Mouse (Mus musculus): ENCODE results near the gene Hlx. TPM values are rescaled to one million over a fixed set of nuclear protein-coding genes. Genes with fewer than 3 reads are reported as not detected.

The Hlx gene
- polyA plus RNA-seq, 1 experiment from 2014 or later: 4.8 TPM

DNA sequence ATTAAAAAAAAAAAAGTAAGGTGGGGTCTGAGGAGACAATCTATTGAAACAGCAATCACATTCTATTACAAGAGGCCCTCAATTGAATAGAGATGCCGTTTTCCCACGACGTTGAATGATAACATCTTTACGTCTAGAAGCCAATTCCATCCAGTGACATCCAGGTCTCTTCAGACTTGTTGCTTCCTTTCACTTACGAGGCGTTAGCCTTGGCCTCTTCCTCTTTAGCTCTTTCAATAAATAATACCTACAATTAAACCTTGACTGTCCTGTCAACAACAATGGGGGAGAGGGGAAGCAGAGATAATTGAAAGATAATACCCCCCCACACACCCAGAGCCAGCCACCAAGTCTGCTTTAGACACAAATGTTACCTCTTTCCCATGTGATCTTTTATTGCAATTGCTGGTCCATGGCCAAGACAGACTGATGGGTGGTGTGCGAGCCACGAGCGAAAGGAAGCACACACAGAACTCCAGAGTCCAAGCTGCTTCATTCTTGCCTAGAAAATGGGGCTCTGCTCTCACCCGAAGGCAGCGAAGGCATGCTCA lies 17.8 kb upstream of the Hlx start:
- H3K9me3 ChIP-seq (replicated peaks): no peaks in the 10 kb centered on the region
- 88% methylated on average over 11 of the region's 11 CpGs for WGBS
- no peaks in the 10 kb centered on the region for H3K36me3 ChIP-seq

DNA sequence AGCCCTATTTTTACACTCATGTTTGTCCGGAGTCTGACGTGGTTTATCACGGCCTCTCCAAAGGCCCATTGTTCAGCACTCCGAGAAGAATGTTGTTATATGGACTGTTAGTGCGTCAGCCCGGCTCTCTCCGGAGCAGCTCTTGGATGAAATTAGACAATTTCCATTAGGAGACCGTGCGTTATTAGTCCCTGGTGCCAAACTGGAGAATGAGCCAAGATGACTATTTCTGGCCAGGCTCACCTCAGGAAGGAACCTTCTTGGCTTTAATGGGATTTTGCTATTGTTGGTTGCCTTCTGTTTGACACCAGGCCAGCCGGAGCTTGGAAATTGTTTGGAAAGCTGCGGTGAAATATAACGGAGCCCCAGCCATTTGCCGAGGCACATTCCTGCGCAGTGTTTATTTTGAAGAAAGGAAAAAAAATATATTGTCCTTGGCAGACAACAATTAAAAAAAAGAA lies 16.3 kb upstream of the Hlx start:
- H3K4me3 ChIP-seq: no peak overlapping the region
- H3K9me3 ChIP-seq (replicated peaks): no peaks in the 10 kb centered on the region
- H3K27me3 ChIP-seq (ENCODE audit: low read depth, poor library complexity, severe bottlenecking): 0 out of 2 replicates have a peak, but pooled peaks cover 1% of the 10 kb centered on the region
- H3K4me1 ChIP-seq: 0 out of 2 replicates have a peak, but pooled peaks cover 4% of the 10 kb centered on the region
- H3K27ac ChIP-seq (replicated peaks): no peak overlapping the region
- no peaks in the 10 kb centered on the region for H3K36me3 ChIP-seq
- WGBS: 77% methylated on average over 14 of the region's 14 CpGs
- no peak for DNase-seq (ENCODE audit: low spot score)

More for the DNA sequence above, 17.8 kb upstream of the Hlx start:
- no peak for DNase-seq (ENCODE audit: low spot score)
- no peak overlapping the region for H3K4me3 ChIP-seq
- H3K27me3 ChIP-seq (ENCODE audit: low read depth, poor library complexity, severe bottlenecking): 0 out of 2 replicates have a peak, but pooled peaks cover 10% of the 10 kb centered on the region
- H3K4me1 ChIP-seq: no peaks in the 10 kb centered on the region
- no peak overlapping the region for H3K27ac ChIP-seq (replicated peaks)

GRCm38 (mm10) chr1:184737876-184738479 lies 5.6 kb upstream of the Hlx start:
- 8% methylated on average over 14 of the region's 14 CpGs for WGBS
- Histone ChIP-seq H3K4me3 (no peak overlapping the region), H3K27me3 (ENCODE audit: low read depth, poor library complexity, severe bottlenecking) (peaks cover 73% of the 10 kb centered on the region), H3K4me1 (peaks cover 9% of the 10 kb centered on the region), H3K27ac (replicated peaks) (no peak overlapping the region), H3K36me3 (no peaks in the 10 kb centered on the region), H3K9me3 (replicated peaks) (no peaks in the 10 kb centered on the region)
- no peak for DNase-seq (ENCODE audit: low spot score)

DNA sequence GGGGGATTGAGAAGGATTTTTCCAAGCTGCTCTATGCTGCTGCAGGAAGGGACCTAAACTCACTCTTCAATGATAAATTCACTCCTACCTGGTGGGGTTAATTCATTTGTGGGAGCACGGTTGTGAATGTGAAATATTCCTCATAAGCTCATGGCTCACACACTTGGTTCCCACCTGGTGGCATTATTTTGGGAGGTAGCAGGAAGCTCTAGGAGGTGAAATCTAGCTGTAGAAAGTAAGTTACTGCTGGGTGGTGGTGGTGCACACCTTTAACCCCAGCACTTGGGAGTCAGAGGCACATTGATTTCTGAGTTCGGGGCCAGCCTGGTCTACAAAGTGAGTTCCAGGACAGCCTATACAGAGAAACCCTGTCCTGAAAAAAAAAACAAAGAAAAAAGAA lies 4.8 kb upstream of the Hlx start:
- peaks cover 79% of the 10 kb centered on the region for H3K27me3 ChIP-seq (ENCODE audit: low read depth, poor library complexity, severe bottlenecking)
- DNase-seq (ENCODE audit: low spot score): no peak
- WGBS: 39% methylated on average over 2 of the region's 2 CpGs

DNA sequence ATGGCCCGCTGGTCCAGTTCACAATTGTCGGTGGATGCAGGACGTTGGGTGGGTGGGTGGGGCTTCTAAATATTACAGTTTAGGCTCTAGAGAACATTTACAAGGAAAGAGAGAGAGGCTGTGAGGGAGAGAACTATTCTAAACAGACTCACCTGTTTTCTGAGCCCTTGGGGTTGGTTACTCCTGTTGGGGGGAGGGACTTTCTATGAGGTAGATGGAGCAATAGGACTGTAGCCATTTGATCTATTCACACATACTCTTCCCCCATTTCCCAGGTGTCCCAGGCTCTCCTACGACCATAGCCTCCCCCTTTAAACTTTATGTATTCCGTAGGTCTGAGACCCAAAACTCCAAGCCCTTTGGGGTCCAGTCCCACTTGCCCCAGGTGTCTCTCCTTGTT lies 3.8 kb upstream of the Hlx start:
- Histone ChIP-seq H3K27ac (replicated peaks) (no peak overlapping the region), H3K4me3 (no peak overlapping the region), H3K9me3 (replicated peaks) (no peaks in the 10 kb centered on the region), H3K27me3 (ENCODE audit: low read depth, poor library complexity, severe bottlenecking) (peaks cover 88% of the 10 kb centered on the region), H3K4me1 (peaks cover 23% of the 10 kb centered on the region), H3K36me3 (no peaks in the 10 kb centered on the region)
- no peak for DNase-seq (ENCODE audit: low spot score)
- 0% methylated on average over 5 of the region's 5 CpGs for WGBS

More for the DNA sequence above, 4.8 kb upstream of the Hlx start:
- H3K4me3 ChIP-seq: no peak overlapping the region
- H3K4me1 ChIP-seq: peaks cover 14% of the 10 kb centered on the region
- H3K9me3 ChIP-seq (replicated peaks): no peaks in the 10 kb centered on the region
- H3K27ac ChIP-seq (replicated peaks): no peak overlapping the region
- no peaks in the 10 kb centered on the region for H3K36me3 ChIP-seq

GRCm38 (mm10) chr1:184734991-184735920 lies 2.8 kb upstream of the Hlx start:
- peaks cover 98% of the 10 kb centered on the region for H3K27me3 ChIP-seq (ENCODE audit: low read depth, poor library complexity, severe bottlenecking)
- H3K36me3 ChIP-seq: no peaks in the 10 kb centered on the region
- no peak for DNase-seq (ENCODE audit: low spot score)
- H3K27ac ChIP-seq (replicated peaks): no peak overlapping the region
- no peak overlapping the region for H3K4me3 ChIP-seq
- peaks cover 23% of the 10 kb centered on the region for H3K4me1 ChIP-seq
- whole genome bisulfite sequencing: 3% methylated on average over 25 of the region's 25 CpGs
- H3K9me3 ChIP-seq (replicated peaks): no peaks in the 10 kb centered on the region

- H3K27me3 ChIP-seq (ENCODE audit: low read depth, poor library complexity, severe bottlenecking): peaks cover 98% of the 10 kb centered on the region
- peak overlapping the region; percentile 20; the same call in 1 of the 2 replicates for H3K4me3 ChIP-seq
- H3K27ac ChIP-seq (replicated peaks): no peak overlapping the region
- no peaks in the 10 kb centered on the region for H3K36me3 ChIP-seq
- DNase-seq (ENCODE audit: low spot score): peak; percentile 64
- H3K9me3 ChIP-seq (replicated peaks): no peaks in the 10 kb centered on the region
- under 1% methylated on average over 27 of the region's 27 CpGs for whole genome bisulfite sequencing
- peaks cover 23% of the 10 kb centered on the region for H3K4me1 ChIP-seq
Measured at GRCm38 (mm10) chr1:184734067-184734830, 1.8 kb upstream of the Hlx start.

DNA sequence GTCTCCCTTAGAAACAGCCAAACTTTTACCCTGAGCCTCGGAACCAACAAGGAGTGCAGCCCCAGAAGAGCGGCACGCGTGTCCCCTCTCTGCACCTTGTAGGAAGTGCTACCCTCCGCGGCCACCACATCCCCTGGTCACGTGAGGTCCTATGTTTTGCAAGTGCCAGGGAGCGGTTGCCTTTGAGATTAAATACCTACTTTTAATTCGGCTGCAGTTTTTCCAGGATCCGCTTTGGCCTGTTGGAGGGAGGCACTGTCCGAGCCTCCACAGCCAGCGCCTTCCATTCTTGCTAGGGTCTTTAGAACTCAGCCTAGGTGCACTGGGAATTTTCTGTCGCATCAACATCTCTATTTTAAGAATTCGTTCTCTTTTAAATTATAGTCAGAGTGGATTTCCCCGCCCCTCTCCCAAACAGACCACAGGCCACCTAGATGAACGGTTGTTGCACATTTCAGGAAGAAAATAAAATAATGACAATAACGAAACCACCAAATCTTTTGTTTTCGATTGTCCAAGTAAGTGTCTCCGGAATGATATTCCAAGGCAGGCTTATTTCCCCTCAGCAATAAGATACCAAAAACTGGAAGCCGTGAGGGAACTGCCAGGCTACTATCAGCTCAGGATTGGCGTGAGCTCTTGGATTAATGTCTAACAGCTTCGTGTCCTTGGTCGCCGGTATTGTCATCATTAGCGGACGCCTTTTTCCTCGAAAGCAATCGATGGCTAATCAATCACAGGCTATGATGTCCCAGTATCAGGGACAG lies 1.1 kb upstream of the Hlx start:
- Histone ChIP-seq H3K36me3 (no peaks in the 10 kb centered on the region), H3K9me3 (replicated peaks) (no peaks in the 10 kb centered on the region), H3K27me3 (ENCODE audit: low read depth, poor library complexity, severe bottlenecking) (peaks cover 98% of the 10 kb centered on the region), H3K4me3 (peak overlapping the region; percentile 60), H3K4me1 (peaks cover 23% of the 10 kb centered on the region), H3K27ac (replicated peaks) (no peak overlapping the region)
- WGBS: 2% methylated on average over 28 of the region's 28 CpGs
- no peak for DNase-seq (ENCODE audit: low spot score)

GRCm38 (mm10) chr1:184731644-184732545 lies 524 bp downstream of the Hlx start:
- H3K27ac ChIP-seq (replicated peaks): peak overlapping the region; percentile 14
- H3K27me3 ChIP-seq (ENCODE audit: low read depth, poor library complexity, severe bottlenecking): peaks cover 98% of the 10 kb centered on the region
- peaks cover 33% of the 10 kb centered on the region for H3K4me1 ChIP-seq
- H3K36me3 ChIP-seq: no peaks in the 10 kb centered on the region
- H3K4me3 ChIP-seq: peak overlapping the region; percentile 60
- WGBS: under 1% methylated on average over 85 of the region's 85 CpGs
- H3K9me3 ChIP-seq (replicated peaks): no peaks in the 10 kb centered on the region
- DNase-seq (ENCODE audit: low spot score): peak; percentile 69

DNA sequence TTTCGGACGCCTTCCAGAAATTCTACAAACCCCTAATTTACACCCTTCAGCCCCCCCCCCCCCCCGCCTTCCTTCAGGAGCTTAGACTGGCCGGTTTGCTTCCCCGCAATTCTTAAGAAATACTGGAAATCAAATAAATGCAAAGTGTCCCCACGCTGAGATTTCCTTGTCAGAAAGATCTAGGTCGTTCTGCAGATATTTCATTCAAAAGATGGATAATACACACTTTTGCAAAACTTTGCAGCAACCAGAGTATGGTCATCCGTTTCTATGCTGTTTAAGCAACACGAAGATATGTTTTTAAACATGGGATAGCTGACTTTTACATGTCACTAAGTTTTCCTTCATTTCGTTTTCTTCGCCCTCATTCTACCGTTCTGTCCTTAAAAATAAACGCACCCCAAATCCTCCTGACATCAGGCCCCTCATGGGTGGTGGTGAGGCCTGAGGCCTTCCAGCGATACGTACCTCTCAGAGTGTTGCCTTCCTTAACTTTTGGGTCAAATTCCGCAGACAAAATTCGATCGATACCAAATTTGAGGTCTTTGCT lies 1.3 kb downstream of the Hlx start:
- no peaks in the 10 kb centered on the region for H3K9me3 ChIP-seq (replicated peaks)
- H3K36me3 ChIP-seq: no peaks in the 10 kb centered on the region
- H3K4me3 ChIP-seq: peak overlapping the region; percentile 60
- H3K27me3 ChIP-seq (ENCODE audit: low read depth, poor library complexity, severe bottlenecking): peaks cover 98% of the 10 kb centered on the region
- WGBS: 2% methylated on average over 18 of the region's 18 CpGs
- H3K27ac ChIP-seq (replicated peaks): peak overlapping the region; percentile 14; the same call in 1 of the 2 replicates
- peaks cover 36% of the 10 kb centered on the region for H3K4me1 ChIP-seq
- DNase-seq (ENCODE audit: low spot score): no peak
